8 mouse cellular contexts compared by ENCODE assay signal in the genomic region with DNA sequence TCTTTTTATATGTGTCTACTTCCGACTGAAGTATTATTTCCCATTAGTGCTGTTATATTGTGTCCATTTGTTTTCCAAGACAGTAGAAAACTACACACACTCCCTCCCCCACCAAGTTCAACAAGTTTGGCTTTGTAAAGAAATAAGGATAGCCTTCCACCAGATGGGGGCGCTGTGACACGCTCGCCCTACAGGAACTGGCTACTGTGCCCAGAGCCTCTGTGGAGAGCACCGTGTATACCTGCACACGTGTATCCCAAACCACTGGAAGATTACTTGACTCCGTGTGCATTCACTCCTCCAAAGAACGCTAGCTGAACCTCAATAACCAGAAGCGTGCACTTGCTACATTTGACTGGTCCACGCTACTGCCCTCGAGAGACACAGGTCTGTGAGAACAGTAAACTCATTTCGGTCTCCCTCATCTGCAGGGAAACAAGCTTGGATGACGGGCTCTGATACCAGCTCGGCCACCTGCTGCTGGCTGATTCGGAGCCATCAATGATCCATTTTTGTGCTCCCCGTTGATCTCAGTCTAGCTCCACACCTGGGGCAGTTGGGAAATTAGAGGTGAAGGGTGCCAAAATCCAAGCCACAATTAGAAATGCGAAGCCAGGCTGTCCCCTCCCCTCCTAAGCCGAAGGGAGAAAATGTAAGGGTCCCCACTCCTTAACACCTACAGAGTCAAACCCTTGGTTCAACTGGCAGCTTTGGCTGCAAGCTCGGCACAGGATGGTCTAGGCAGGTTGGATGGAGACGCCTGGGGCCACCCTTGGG. TPM values are rescaled to one million over a fixed set of nuclear protein-coding genes. Genes with fewer than 3 reads are reported as not detected.
A peak's percentile ranks its signal among the peaks of the same experiment; 100 is the strongest.
DNase-seq lines count a peak whose midpoint lies in the region; ATAC-seq and TF ChIP-seq lines count a peak whose summit lies in the region.

A gene (plus strand): TSS at position 224 of the 777 bp plus-strand sequence.

- TF ChIP-seq CTCF in G1E (IDR thresholded peaks at IDR 0.05; ENCODE audit: low read depth, low read length) = 0 out of 2 replicates have a peak, but pooled peaks have one; percentile 44
- peak; percentile 95 for TF ChIP-seq CTCF in bone marrow macrophage, adult 2 months (IDR thresholded peaks at IDR 0.05; ENCODE audit: low read depth, low read length)

- WGBS in heart, embryonic 15.5 days = under 1% methylated on average over 20 of the region's 20 CpGs

- ATAC-seq in G1E (ENCODE audit: extremely low read depth, insufficient number of reproducible peaks, low FRiP score, poor library complexity, severe bottlenecking) = peak; percentile 45; the same call in 1 of the 2 replicates
- peak; percentile 62 for ATAC-seq in erythroblast, adult 5-6 weeks (replicated peaks; ENCODE audit: low FRiP score, poor library complexity, severe bottlenecking)
- peak; percentile 50 for ATAC-seq in heart, embryonic 15.5 days (replicated peaks; ENCODE audit: insufficient number of reproducible peaks, insufficient read depth, low FRiP score, low read depth)

- H3K9ac ChIP-seq in heart, embryonic 15.5 days = peak within 1 kb of the TSS; percentile 73

- peak within 1 kb of the TSS; percentile 83 for H3K27ac ChIP-seq in bone marrow macrophage, adult 2 months (ENCODE audit: insufficient read depth, low read depth, low read length)
- H3K27ac ChIP-seq in heart, embryonic 15.5 days = peak within 1 kb of the TSS; percentile 76

- peak within 1 kb of the TSS; percentile 89 for H3K4me2 ChIP-seq in heart, embryonic 15.5 days

- H3K36me3 ChIP-seq in G1E (replicated peaks) = peaks cover 4% of the 10 kb centered on the region
- no peaks in the 10 kb centered on the region for H3K36me3 ChIP-seq in heart, embryonic 15.5 days

- H3K4me3 ChIP-seq in G1E (ENCODE audit: low read depth, low read length) = peak within 1 kb of the TSS; percentile 76
- peak within 1 kb of the TSS; percentile 79 for H3K4me3 ChIP-seq in bone marrow macrophage, adult 2 months (ENCODE audit: insufficient read depth, low read length)
- H3K4me3 ChIP-seq in heart, embryonic 15.5 days = peak within 1 kb of the TSS; percentile 63

- TF ChIP-seq POLR2A in bone marrow macrophage, adult 2 months (IDR thresholded peaks at IDR 0.05; ENCODE audit: borderline replicate concordance, low read depth, low read length) = no peak

- peaks cover 41% of the 10 kb centered on the region for H3K4me1 ChIP-seq in G1E (ENCODE audit: insufficient read depth, low read depth, low read length)
- peaks cover 30% of the 10 kb centered on the region for H3K4me1 ChIP-seq in bone marrow macrophage, adult 2 months (ENCODE audit: control insufficient read depth, insufficient read depth, low read length)
- peaks cover 16% of the 10 kb centered on the region for H3K4me1 ChIP-seq in heart, embryonic 15.5 days (replicated peaks)

- peak; percentile 39 for DNase-seq in G1E (ENCODE audit: low spot score)
- DNase-seq in kidney, postnatal 10 days = peak; percentile 85
- DNase-seq in lung, postnatal 4 days = peak; percentile 78 to 87
- peak; percentile 64 for DNase-seq in right cerebral cortex, postnatal 4 days
- DNase-seq in yolk sac, embryonic 10.5 days (ENCODE audit: low spot score) = no peak

- H3K27me3 ChIP-seq in G1E (ENCODE audit: insufficient read depth, low read length) = no peaks in the 10 kb centered on the region
- no peaks in the 10 kb centered on the region for H3K27me3 ChIP-seq in heart, embryonic 15.5 days

- H3K9me3 ChIP-seq in G1E (replicated peaks) = no peaks in the 10 kb centered on the region
- H3K9me3 ChIP-seq in heart, embryonic 15.5 days (replicated peaks) = no peaks in the 10 kb centered on the region

RNA-seq across cellular contexts. Expression of the gene that starts here (rescaled TPM):
- total RNA-seq in G1E (2014; fragmentation: Nextera tagmentation) = 33.7 and 97.1 TPM in 2 replicates
- total RNA-seq in G1E (2017) = 27.2 and 39.8 TPM in 2 replicates
- 1.1 and 2.6 TPM in 2 replicates for polyA plus RNA-seq in G1E (2012)
- polyA plus RNA-seq in bone marrow macrophage, adult 2 months (2012; ENCODE audit: insufficient read depth, insufficient read length, missing spikeins) = 179 and 198 TPM in 2 replicates
- total RNA-seq in erythroblast, adult 5-6 weeks (2015; ENCODE audit: low replicate concordance) = 79.8 and 80.1 TPM in 2 replicates
- 73.5 and 75.2 TPM in 2 replicates for total RNA-seq in erythroblast, adult 5-6 weeks (2017; ENCODE audit: low replicate concordance)
- polyA plus RNA-seq in heart, embryonic 15.5 days (2015; fragmentation: Nextera tagmentation; extraction: Ambion mirVana) = 13.8 and 36.7 TPM in 2 replicates
